Mouse (Mus musculus) thymus, postnatal 10 days (tissue): Measurements from ENCODE around the gene Slc39a13.
"Not testable (repeated sequence)": the region's sequence is repeated elsewhere in the genome, so short reads cannot be mapped to it uniquely, and the experiment has no call there.

Experiments used
- DNase-seq, 2 experiments: peaks; one replicate each; pipeline ENCODE4 v3.0.0; 2021; ENCODE audit warnings: low spot score in 2 of 2

The Slc39a13 gene

GRCm38 (mm10) chr2:91025081-91025516 is 45.1 kb downstream of the Slc39a13 start:
- no peak for DNase-seq

GRCm38 (mm10) chr2:91023956-91024355 is 46.3 kb downstream of the Slc39a13 start:
- no peak for DNase-seq

- no peak for DNase-seq
Observed at GRCm38 (mm10) chr2:91023131-91023530, 47.1 kb downstream of the Slc39a13 start.

- not testable (repeated sequence) for DNase-seq
Observed at GRCm38 (mm10) chr2:91022266-91022665, 48.0 kb downstream of the Slc39a13 start.

GRCm38 (mm10) chr2:91019911-91020310 is 50.3 kb downstream of the Slc39a13 start:
- no peak for DNase-seq

- DNase-seq = no peak
Observed at GRCm38 (mm10) chr2:91018061-91018788, 52.0 kb downstream of the Slc39a13 start.

GRCm38 (mm10) chr2:91015386-91015785 is 54.8 kb downstream of the Slc39a13 start:
- no peak for DNase-seq

- DNase-seq = no peak
Observed at GRCm38 (mm10) chr2:91013881-91014280, 56.3 kb downstream of the Slc39a13 start.
